In the genomic region with DNA sequence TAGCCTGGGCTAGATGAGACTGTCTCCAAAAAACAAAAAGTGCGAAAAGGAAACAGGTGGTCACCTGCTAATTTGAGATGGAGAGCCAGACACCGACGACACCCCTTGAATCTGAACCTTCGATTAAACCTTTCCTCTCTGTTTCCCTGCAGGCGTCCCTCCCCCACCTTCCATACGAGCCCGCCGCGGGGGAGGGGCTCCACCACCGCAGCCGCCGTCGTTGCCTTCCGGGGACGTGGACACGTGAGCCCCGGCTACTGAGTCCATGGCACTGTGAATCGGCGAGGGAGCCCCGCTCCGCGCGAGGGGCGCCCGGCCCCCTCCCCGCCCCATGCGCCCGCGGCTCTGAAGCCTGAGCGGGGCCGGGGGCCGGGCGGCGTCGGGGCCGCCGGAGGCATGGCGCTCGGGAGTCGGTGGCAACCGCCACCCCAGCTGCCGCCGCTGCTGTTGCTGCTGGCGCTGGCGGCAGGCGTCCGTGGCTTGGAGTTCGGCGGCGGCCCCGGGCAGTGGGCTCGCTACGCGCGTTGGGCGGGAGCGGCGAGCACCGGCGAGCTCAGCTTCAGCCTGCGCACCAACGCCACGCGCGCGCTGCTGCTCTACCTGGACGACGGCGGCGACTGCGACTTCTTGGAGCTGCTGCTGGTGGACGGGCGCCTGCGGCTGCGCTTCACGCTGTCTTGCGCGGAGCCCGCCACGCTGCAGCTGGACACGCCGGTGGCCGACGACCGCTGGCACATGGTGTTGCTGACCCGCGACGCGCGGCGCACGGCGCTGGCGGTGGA, we compare ENCODE assay signal across 8 mouse cellular contexts. TPM values are rescaled to one million over a fixed set of nuclear protein-coding genes. Genes with fewer than 3 reads are reported as not detected.
DNase-seq lines count a peak whose midpoint lies in the region; ATAC-seq and TF ChIP-seq lines count a peak whose summit lies in the region.

No protein-coding gene starts in this region.

- peak overlapping the region; percentile 48 for H3K4me2 ChIP-seq in heart, embryonic 11.5 days
- peak overlapping the region; percentile 55 for H3K4me2 ChIP-seq in hindbrain, embryonic 15.5 days
- peak overlapping the region; percentile 58 for H3K4me2 ChIP-seq in lung, embryonic 14.5 days
- H3K4me2 ChIP-seq in stomach, embryonic 14.5 days (replicated peaks; ENCODE audit: low read depth, low read length), result peak overlapping the region; percentile 52

- H3K9me3 ChIP-seq in heart, embryonic 11.5 days (replicated peaks; ENCODE audit: control insufficient read depth, low read length), result no peaks in the 10 kb centered on the region
- H3K9me3 ChIP-seq in hindbrain, embryonic 15.5 days, result no peaks in the 10 kb centered on the region
- no peaks in the 10 kb centered on the region for H3K9me3 ChIP-seq in lung, embryonic 14.5 days (ENCODE audit: low read depth, low read length)
- H3K9me3 ChIP-seq in stomach, embryonic 14.5 days (ENCODE audit: control insufficient read depth, low read depth, low read length), result no peaks in the 10 kb centered on the region

- peaks cover 14% of the 10 kb centered on the region for H3K4me1 ChIP-seq in heart, embryonic 11.5 days (ENCODE audit: control insufficient read depth, insufficient read depth, low read length)
- H3K4me1 ChIP-seq in brown adipose tissue, adult 24 weeks (ENCODE audit: control insufficient read depth, insufficient read depth, insufficient read length, low read length), result 0 out of 2 replicates have a peak, but pooled peaks cover 2% of the 10 kb centered on the region
- peaks cover 90% of the 10 kb centered on the region for H3K4me1 ChIP-seq in hindbrain, embryonic 15.5 days (replicated peaks)
- H3K4me1 ChIP-seq in lung, embryonic 14.5 days (ENCODE audit: insufficient read depth), result peaks cover 5% of the 10 kb centered on the region; the same call in 1 of the 2 replicates
- peaks cover 11% of the 10 kb centered on the region; the same call in 1 of the 2 replicates for H3K4me1 ChIP-seq in stomach, embryonic 14.5 days (ENCODE audit: control insufficient read depth, insufficient read depth, low read length)

- WGBS in heart, embryonic 11.5 days (ENCODE audit: insufficient replicate concordance), result 2% methylated on average over 90 of the region's 94 CpGs
- 2% methylated on average over 85 of the region's 94 CpGs for WGBS in hindbrain, embryonic 15.5 days
- 1% methylated on average over 92 of the region's 94 CpGs for WGBS in lung, embryonic 14.5 days
- 1% methylated on average over 93 of the region's 94 CpGs for WGBS in stomach, embryonic 14.5 days

- peaks cover 81% of the 10 kb centered on the region for H3K27me3 ChIP-seq in heart, embryonic 11.5 days (ENCODE audit: control insufficient read depth, insufficient read depth, low read length)
- 0 out of 2 replicates have a peak, but pooled peaks cover 7% of the 10 kb centered on the region for H3K27me3 ChIP-seq in hindbrain, embryonic 15.5 days
- peaks cover 64% of the 10 kb centered on the region for H3K27me3 ChIP-seq in lung, embryonic 14.5 days (ENCODE audit: insufficient read depth, low read length)
- H3K27me3 ChIP-seq in stomach, embryonic 14.5 days (ENCODE audit: control insufficient read depth, insufficient read depth, low read length), result peaks cover 53% of the 10 kb centered on the region

- H3K9ac ChIP-seq in heart, embryonic 11.5 days (ENCODE audit: low read depth, low read length), result no peak overlapping the region
- peak overlapping the region; percentile 11; the same call in 1 of the 2 replicates for H3K9ac ChIP-seq in hindbrain, embryonic 15.5 days
- no peak overlapping the region for H3K9ac ChIP-seq in lung, embryonic 14.5 days
- H3K9ac ChIP-seq in stomach, embryonic 14.5 days (replicated peaks; ENCODE audit: low read depth, low read length), result no peak overlapping the region

- ATAC-seq in heart, embryonic 11.5 days (replicated peaks; ENCODE audit: insufficient number of reproducible peaks, low FRiP score, low TSS enrichment), result no peak
- ATAC-seq in hindbrain, embryonic 15.5 days (ENCODE audit: low FRiP score, low read depth), result no peak
- peak; percentile 59 for ATAC-seq in lung, embryonic 14.5 days (ENCODE audit: insufficient read depth)
- peak; percentile 38; the same call in 1 of the 2 replicates for ATAC-seq in stomach, embryonic 14.5 days (ENCODE audit: insufficient number of reproducible peaks, insufficient read depth, low FRiP score, low read depth)

- no peaks in the 10 kb centered on the region for H3K36me3 ChIP-seq in heart, embryonic 11.5 days (ENCODE audit: control insufficient read depth, insufficient read depth, low read length)
- H3K36me3 ChIP-seq in hindbrain, embryonic 15.5 days, result no peaks in the 10 kb centered on the region
- no peaks in the 10 kb centered on the region for H3K36me3 ChIP-seq in lung, embryonic 14.5 days (ENCODE audit: insufficient read depth)
- no peaks in the 10 kb centered on the region for H3K36me3 ChIP-seq in stomach, embryonic 14.5 days (ENCODE audit: control insufficient read depth, insufficient read depth, low read length)

- H3K27ac ChIP-seq in heart, embryonic 11.5 days (ENCODE audit: low read depth, low read length), result no peak overlapping the region
- H3K27ac ChIP-seq in brown adipose tissue, adult 24 weeks (replicated peaks; ENCODE audit: low read depth, low read length), result no peak overlapping the region
- no peak overlapping the region for H3K27ac ChIP-seq in hindbrain, embryonic 15.5 days (replicated peaks)
- no peak overlapping the region for H3K27ac ChIP-seq in lung, embryonic 14.5 days (ENCODE audit: low read depth)
- no peak overlapping the region for H3K27ac ChIP-seq in stomach, embryonic 14.5 days (ENCODE audit: low read length)

- DNase-seq in heart, adult 11 months, result no peak
- peak; percentile 76 for DNase-seq in lung, embryonic 14.5 days
- no peak for DNase-seq in c-Kit-positive CD71-positive TER-119-positive erythroid progenitor cells, embryonic 14.5 days (ENCODE audit: low spot score)
- DNase-seq in right cerebral cortex, postnatal 25 days, result no peak

- no peak for TF ChIP-seq CTCF in lung, embryonic 14.5 days (IDR thresholded peaks at IDR 0.05; ENCODE audit: low read depth)

- peak overlapping the region; percentile 25 for H3K4me3 ChIP-seq in heart, embryonic 11.5 days (ENCODE audit: low read depth, low read length)
- H3K4me3 ChIP-seq in brown adipose tissue, adult 24 weeks (ENCODE audit: insufficient read depth, low read depth, low read length), result 0 out of 2 replicates have a peak overlapping the region, but pooled peaks have one; percentile 14
- peak overlapping the region; percentile 21 for H3K4me3 ChIP-seq in hindbrain, embryonic 15.5 days
- peak overlapping the region; percentile 31 for H3K4me3 ChIP-seq in lung, embryonic 14.5 days (ENCODE audit: low read depth, low read length)
- H3K4me3 ChIP-seq in stomach, embryonic 14.5 days (ENCODE audit: low read depth, low read length), result peak overlapping the region; percentile 29

RNA-seq across cellular contexts. Expression of a gene that starts 9.3 kb away (rescaled TPM):
- polyA plus RNA-seq in heart, embryonic 11.5 days (2014; fragmentation: Nextera tagmentation; extraction: Ambion mirVana), result 1.5 and 1.6 TPM in 2 replicates
- 1.1 and 2.3 TPM in 2 replicates for polyA plus RNA-seq in brown adipose tissue, adult 24 weeks (2012; ENCODE audit: insufficient read depth, insufficient read length, missing spikeins)
- 44.3 and 46.6 TPM in 2 replicates for polyA plus RNA-seq in hindbrain, embryonic 15.5 days (2015; fragmentation: Nextera tagmentation; extraction: Ambion mirVana)
- polyA plus RNA-seq in lung, embryonic 14.5 days (2014; fragmentation: Nextera tagmentation; extraction: Ambion mirVana), result 0.47 and 1.1 TPM in 2 replicates
- polyA plus RNA-seq in stomach, embryonic 14.5 days (2014; fragmentation: Nextera tagmentation; extraction: Ambion mirVana), result 2.5 and 2.6 TPM in 2 replicates

RNA-seq across cellular contexts. Expression of a gene that starts 28.7 kb away (rescaled TPM):
- polyA plus RNA-seq in heart, embryonic 11.5 days (2014; fragmentation: Nextera tagmentation; extraction: Ambion mirVana), result 41.5 and 42.7 TPM in 2 replicates
- 38.9 and 50.2 TPM in 2 replicates for polyA plus RNA-seq in brown adipose tissue, adult 24 weeks (2012; ENCODE audit: insufficient read depth, insufficient read length, missing spikeins)
- polyA plus RNA-seq in hindbrain, embryonic 15.5 days (2015; fragmentation: Nextera tagmentation; extraction: Ambion mirVana), result 140 and 148 TPM in 2 replicates
- polyA plus RNA-seq in lung, embryonic 14.5 days (2014; fragmentation: Nextera tagmentation; extraction: Ambion mirVana), result 34.8 and 35.1 TPM in 2 replicates
- 38.6 and 47.8 TPM in 2 replicates for polyA plus RNA-seq in stomach, embryonic 14.5 days (2014; fragmentation: Nextera tagmentation; extraction: Ambion mirVana)

RNA-seq across cellular contexts. Expression of a gene that starts 43.6 kb away (rescaled TPM):
- polyA plus RNA-seq in heart, embryonic 11.5 days (2014; fragmentation: Nextera tagmentation; extraction: Ambion mirVana), result 149 and 178 TPM in 2 replicates
- polyA plus RNA-seq in brown adipose tissue, adult 24 weeks (2012; ENCODE audit: insufficient read depth, insufficient read length, missing spikeins), result 28.7 and 48.3 TPM in 2 replicates
- 7.0 and 7.6 TPM in 2 replicates for polyA plus RNA-seq in hindbrain, embryonic 15.5 days (2015; fragmentation: Nextera tagmentation; extraction: Ambion mirVana)
- 6.1 and 9.3 TPM in 2 replicates for polyA plus RNA-seq in lung, embryonic 14.5 days (2014; fragmentation: Nextera tagmentation; extraction: Ambion mirVana)
- 9.3 and 10.1 TPM in 2 replicates for polyA plus RNA-seq in stomach, embryonic 14.5 days (2014; fragmentation: Nextera tagmentation; extraction: Ambion mirVana)

Comparison
In these comparisons a context has a peak if more than half of its experiments do, and no peak if none do; other contexts are left out.
1. ATAC-seq: peak in lung, embryonic 14.5 days (single experiment) and stomach, embryonic 14.5 days (single experiment); none in heart, embryonic 11.5 days (single experiment) and hindbrain, embryonic 15.5 days (single experiment).
2. RNA of a gene that starts 9.3 kb away (polyA plus RNA-seq): 44.3 to 46.6 TPM in hindbrain, embryonic 15.5 days; 2.5 to 2.6 TPM in stomach, embryonic 14.5 days, 1.5 to 1.6 TPM in heart, embryonic 11.5 days, 1.1 to 2.3 TPM in brown adipose tissue, adult 24 weeks and 0.47 to 1.1 TPM in lung, embryonic 14.5 days; every median in the first group is over 10 times any median in the second.
3. Peak in every context shown above with its lines, with median percentiles within 50 percentile points of each other: H3K4me2 ChIP-seq and H3K4me3 ChIP-seq.